Comparison of ENCODE assay signal across 16 mouse cellular contexts in genomic region chr2:144946468-144946867, GRCm38 (mm10).
"Had no signal": no experiment of that assay in that cellular context is flagged by ENCODE, and none has a peak within 500 bp of the region (broad histone marks: within the 10 kb centered on the region; RNA-seq: fewer than 3 reads in every experiment).

No protein-coding gene starts in this region.

- H3K9ac ChIP-seq: kidney, embryonic 15.5 days; limb, embryonic 15.5 days; liver, embryonic 12.5 days; neural tube, embryonic 13.5 days had no signal

- H3K36me3 ChIP-seq: kidney, embryonic 15.5 days; limb, embryonic 15.5 days; liver, embryonic 12.5 days; neural tube, embryonic 13.5 days had no signal

- DNase-seq: kidney, adult 2 months; kidney, postnatal 14 days; lung, postnatal 4 days; retina, postnatal 1 day; right cerebral cortex, postnatal 4 days; spleen, adult 18-20 months; thymus, postnatal 4 days had no signal

- H3K9me3 ChIP-seq: kidney, embryonic 15.5 days; limb, embryonic 15.5 days; liver, embryonic 12.5 days; megakaryocyte, embryonic 14.5 days; neural tube, embryonic 13.5 days had no signal

- H3K27ac ChIP-seq: kidney, embryonic 15.5 days; left cerebral cortex, adult 2 months; limb, embryonic 15.5 days; liver, embryonic 12.5 days; neural tube, embryonic 13.5 days had no signal

- H3K4me1 ChIP-seq: kidney, embryonic 15.5 days; limb, embryonic 15.5 days; liver, embryonic 12.5 days; megakaryocyte, embryonic 14.5 days; neural tube, embryonic 13.5 days had no signal

- H3K27me3 ChIP-seq: kidney, embryonic 15.5 days; limb, embryonic 15.5 days; liver, embryonic 12.5 days; megakaryocyte, embryonic 14.5 days; neural tube, embryonic 13.5 days had no signal

- H3K4me3 ChIP-seq: kidney, embryonic 15.5 days; left cerebral cortex, adult 2 months; limb, embryonic 15.5 days; liver, embryonic 12.5 days; megakaryocyte, embryonic 14.5 days; neural tube, embryonic 13.5 days had no signal

- H3K4me2 ChIP-seq: kidney, embryonic 15.5 days; limb, embryonic 15.5 days; liver, embryonic 12.5 days; midbrain, embryonic 11.5 days; neural tube, embryonic 13.5 days had no signal

- ATAC-seq: inflammation-experienced regulatory T-cells, adult 6 months; liver, embryonic 12.5 days; midbrain, embryonic 16.5 days had no signal
